Mouse (Mus musculus) spleen, postnatal 10 days (tissue): ENCODE data around the gene Emilin2.
"Not testable (repeated sequence)": the region's sequence is repeated elsewhere in the genome, so short reads cannot be mapped to it uniquely, and the experiment has no call there.

Experiments
- DNase-seq, 2 experiments: peaks; one replicate each; pipeline ENCODE4 v3.0.0; 2021 to 2022; ENCODE audit warnings: low spot score in 2 of 2

Gene Emilin2

GRCm38 (mm10) chr17:71311340-71312171, at the start of gene Emilin2:
Gene Emilin2, minus strand, starts transcription at chr17:71311978.
- peak; percentile 56 to 76 for DNase-seq

DNA sequence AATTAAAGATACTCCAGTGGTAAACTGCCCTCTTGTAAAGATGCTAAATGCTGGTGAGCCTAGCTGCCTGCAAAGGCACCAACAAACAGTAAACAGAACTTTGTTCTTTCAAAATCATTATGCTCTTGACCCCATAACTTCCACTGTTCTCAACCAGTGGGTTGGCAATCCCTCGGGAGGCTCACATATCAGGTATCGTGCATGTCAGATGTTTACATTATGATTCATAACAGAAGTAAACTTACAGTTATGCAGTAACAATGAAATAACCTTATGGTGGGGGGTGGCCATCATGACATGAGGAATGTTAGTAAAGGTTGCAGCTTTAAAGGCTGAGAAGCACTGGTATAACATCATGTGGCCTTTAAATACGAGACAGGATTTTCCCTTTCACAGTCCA, 43.7 kb upstream of the Emilin2 start:
- no peak for DNase-seq

DNA sequence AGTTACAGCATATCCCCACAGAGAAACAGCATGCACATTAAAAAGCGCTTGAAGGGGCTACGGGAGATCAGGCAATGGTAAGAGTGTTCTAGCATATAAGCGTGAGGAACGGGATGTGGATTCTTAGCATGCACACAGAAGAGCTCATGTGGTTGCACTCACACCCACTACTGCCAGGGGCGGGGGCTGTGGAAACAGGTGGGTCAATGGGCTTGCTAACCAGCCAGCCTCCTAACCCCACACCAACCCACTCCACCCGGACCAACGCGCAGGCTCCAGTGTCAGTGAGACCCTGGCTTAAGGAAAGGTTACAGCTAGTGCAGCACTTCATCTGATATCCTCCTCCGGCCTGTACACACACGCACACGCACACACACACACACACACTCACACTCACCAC, 42.4 kb upstream of the Emilin2 start:
- DNase-seq = no peak

DNA sequence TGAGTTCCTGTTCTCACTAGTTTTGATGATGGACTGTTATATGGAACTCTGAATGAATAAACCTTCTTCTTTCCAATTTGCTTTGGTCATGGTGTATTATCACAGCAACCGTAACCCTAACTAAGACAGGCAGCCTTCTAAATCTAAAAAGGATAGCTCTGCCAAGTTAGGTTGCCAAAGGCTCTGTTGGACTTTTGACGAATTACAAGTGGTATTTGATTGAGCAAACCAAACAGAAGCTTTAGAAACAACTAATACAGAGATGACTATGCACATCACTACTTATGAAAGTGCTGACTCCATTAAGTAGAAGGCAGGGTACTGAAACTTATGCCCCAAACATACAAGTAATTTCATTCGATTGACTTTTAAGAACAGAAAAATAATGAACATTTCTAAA, 36.4 kb upstream of the Emilin2 start:
- DNase-seq = no peak

- no peak for DNase-seq
These were observed 30.2 kb upstream of the Emilin2 start for GRCm38 (mm10) chr17:71342006-71342405.

- no peak for DNase-seq
These were observed 26.8 kb upstream of the Emilin2 start for GRCm38 (mm10) chr17:71338627-71339026.

GRCm38 (mm10) chr17:71337546-71337945, 25.8 kb upstream of the Emilin2 start:
- DNase-seq = no peak

DNA sequence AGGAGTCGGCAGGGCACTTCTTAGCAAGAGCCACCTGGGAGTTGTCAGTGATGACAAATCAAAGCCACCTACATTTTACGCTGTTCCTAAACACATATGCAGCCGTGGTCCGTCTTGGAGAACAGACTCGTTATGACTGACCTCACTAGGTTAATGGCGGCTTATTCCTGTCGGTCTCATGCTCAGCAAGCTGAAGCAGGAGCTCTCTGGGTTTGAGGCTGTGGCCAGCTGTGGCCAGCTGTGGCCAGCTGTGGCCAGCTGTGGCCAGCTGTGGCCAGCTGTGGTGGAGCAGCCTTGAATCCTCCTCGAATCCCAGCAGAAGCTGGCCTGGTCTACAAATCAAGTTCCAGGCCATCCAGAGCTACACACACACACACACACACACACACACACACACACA, 24.6 kb upstream of the Emilin2 start:
- DNase-seq = no peak

DNA sequence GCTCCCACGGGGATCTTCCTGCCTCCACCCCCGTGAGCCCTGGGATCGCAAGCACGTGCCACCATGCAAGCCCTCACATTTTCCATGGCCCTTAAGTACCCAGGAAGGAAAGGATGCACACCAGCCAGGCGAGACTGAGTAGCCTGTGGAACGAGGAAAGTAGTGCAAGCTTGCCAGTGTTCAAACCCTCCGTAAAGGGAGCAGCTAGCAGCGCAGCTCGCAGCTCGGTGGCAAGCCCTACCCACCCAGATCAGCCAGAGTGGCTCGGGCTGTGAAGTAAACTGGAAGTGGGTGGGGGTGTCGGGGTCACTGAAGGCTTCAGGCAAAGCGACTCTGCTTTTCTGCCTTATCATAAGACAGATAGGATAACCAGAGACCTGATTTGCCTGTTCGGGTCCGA, 20.5 kb upstream of the Emilin2 start:
- DNase-seq = no peak

DNA sequence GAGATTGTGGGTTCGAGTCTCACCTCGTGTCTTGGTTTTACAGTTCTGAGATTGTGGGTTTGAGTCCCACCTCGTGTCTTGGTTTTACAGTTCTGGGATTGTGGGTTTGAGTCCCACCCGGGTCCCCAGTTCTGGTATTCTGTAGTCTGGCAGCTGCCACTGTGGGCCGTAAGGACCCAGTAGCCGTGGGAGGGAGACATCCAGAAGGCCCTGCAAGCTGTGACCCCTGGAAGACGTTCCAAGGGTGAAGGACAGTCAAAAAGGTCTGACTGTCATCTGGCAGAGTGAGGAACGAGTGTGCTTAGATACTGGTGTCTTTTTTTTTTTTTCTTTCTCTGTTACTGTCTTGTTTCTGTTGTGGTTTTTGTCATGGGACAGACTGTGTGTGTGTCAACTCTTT, 9.0 kb upstream of the Emilin2 start:
- DNase-seq = not testable (repeated sequence)

DNA sequence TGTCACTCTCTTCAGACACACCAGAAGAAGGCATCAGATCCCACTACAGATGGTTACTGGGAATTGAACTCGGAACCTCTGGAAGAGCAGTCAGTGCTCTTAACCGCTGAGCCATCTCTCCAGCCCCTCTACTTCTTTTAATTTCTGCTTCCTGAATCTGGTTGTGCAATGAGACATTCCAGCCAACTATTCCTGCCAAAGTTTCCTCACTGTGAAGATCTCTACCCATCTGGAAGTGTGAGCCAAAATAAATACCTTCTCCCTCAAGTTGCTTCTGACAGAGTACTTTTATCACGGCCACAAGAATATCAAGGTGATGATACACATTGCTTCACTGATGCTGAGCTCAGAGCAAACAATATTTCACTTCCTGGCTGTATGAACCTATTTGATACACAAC, 7.6 kb upstream of the Emilin2 start:
- DNase-seq = no peak

DNA sequence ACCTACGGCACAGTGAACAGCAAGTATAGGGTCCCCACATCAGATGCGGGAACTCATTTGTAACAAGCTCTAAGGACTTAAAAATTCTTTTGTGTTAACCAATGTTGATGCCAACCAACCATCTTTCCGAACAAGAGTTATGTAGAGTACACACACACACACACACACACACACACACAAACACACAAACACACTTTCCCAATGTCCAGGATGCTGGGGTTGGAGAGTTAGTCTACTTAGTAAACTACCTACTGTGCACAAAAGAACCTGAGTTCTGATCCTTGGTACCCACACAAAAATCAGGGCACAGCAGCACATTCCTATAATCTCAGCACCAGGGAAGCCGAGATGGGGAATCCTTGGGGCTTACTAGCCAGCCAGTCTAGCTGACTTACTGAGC, 5.8 kb upstream of the Emilin2 start:
- no peak for DNase-seq

GRCm38 (mm10) chr17:71314315-71314714, 2.5 kb upstream of the Emilin2 start:
- DNase-seq = no peak

- peak; percentile 72 for DNase-seq
These were observed 1.1 kb downstream of the Emilin2 start for GRCm38 (mm10) chr17:71310486-71311339.

DNA sequence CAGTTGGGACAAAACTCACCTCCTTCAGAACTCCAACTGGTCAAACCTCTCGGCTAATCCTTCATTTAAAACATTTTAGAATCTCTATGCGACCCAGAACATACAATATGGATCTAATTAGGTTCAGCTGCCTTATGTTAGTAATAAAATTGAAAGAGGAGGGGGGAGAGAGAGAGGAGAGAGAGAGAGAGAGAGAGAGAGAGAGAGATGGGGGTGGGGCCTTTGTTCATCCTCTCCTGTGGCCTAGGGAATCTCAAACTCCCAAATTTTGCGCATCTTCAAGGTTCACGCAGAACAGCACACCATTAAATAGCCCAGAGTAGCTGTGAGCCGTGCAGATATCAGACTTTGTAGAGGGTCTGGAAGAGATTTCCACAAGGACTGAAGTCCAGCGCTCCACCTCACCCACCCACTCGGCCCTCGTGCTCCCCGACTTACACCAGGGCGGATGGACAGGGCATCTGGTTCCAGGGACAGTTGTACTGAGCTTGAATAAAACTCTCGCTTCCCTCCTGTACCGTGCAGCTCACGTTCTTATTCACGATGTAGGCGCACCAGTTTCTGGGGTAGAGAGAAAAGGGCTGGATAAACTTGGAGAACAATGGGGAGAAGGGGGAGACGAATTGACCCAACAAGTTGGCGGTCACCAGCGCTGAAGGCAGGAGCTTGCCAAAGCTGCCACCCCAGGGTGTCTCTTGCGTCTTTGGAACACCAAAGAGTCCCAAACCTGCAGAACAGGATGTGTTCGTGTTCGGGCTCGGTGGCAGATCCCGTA, 1.9 kb downstream of the Emilin2 start:
- DNase-seq = peak in 1 of 2 experiments; percentile 50

DNA sequence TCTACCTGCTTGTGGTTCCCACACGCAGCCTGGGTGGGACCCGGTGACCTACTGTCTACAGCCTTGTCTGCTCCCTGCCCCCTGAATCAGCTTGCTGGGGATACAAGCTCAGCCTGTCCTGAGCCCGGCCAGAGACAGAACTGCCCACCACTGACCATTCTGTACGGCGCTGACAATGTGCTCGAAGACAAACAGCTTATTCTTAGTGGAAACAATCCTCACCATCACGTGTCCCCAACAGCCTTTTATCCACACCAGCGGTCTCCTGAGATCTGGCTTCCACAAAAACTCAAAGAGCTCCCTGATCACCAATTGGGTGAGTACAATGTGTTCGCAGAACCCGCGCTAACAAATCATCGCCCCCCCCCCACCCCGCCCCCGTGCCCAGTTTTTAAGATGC, 2.6 kb downstream of the Emilin2 start:
- no peak for DNase-seq

DNA sequence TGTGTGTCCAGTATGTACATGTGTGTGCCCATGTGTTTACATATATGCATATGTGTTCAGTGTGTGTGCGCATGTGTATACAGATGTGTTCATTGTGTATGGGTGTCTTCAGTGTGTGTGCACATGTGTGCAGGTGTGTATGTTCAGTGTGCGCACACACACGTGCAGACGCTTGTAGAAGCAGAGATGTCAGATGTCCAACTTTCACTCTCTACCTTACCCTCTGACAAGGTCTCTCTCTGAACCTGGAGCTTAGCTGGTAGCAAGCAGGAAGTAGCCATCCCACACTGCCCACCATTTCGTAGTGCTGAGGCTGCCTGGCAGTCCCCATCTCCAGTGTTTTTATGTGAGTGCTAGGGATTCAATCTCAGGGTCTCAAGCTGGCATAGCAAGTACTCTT, 3.5 kb downstream of the Emilin2 start:
- no peak for DNase-seq

DNA sequence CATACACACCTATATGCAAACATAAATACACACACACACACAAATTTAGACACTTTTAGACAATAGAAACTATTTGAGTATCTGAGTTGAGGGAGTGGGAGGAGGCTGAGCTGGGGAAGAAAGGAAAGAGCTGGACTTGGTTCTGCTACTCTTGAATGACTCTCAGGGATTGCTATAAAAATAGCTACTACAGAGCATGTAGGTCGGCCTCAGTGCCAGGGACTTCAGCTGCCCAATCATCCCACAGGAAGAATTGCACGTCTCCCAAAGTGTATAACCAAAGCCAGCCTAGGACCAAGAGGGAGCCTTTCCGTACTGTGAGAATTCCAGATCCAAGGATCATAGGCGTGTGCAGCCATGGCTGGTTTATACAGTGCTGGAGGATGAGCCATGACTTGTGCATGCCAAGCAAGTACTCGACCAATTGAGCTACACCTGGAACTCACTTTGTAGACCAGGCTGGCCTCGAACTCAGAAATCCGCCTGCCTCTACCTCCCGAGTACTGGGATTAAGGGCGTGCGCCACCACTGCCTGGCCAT, 4.5 kb downstream of the Emilin2 start:
- no peak for DNase-seq

- no peak for DNase-seq
These were observed 5.1 kb downstream of the Emilin2 start for GRCm38 (mm10) chr17:71306716-71307115.

- no peak for DNase-seq
These were observed 5.7 kb downstream of the Emilin2 start for GRCm38 (mm10) chr17:71306091-71306490.

DNA sequence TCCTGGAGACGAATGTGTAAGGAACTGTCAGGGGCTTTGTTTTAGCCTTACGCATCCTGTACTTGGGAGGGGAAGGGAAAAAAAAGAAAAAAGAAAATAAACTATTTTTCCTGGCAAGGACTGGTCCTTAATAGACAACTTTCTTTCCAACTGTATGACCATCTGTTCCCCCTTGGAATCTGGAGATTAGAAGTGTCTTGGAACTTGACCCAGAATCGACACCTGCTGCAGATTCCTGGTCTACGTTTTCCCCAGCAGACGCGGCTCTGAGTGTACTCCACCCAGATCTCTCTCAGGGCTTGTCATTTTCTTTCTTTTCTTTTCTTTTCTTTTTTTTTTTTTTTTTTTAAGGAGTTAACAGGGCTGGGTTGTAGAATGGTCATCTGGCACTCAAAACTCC, 8.3 kb downstream of the Emilin2 start:
- DNase-seq = no peak

- DNase-seq = no peak
These were observed 10.4 kb downstream of the Emilin2 start for GRCm38 (mm10) chr17:71301413-71301812.
